Mouse (Mus musculus) embryonic facial prominence, embryonic 11.5 days (tissue): Measurements from ENCODE around the gene Kif28. TPM values are rescaled to one million over a fixed set of nuclear protein-coding genes. Genes with fewer than 3 reads are reported as not detected.

Experiments
- ATAC-seq: fragments of 200-750 bp; cut with Nextera tagmentation; replicated peaks from 2 replicates; pipeline ENCODE4 v1.8.0; 2017; ENCODE audit warnings: low read depth; ENCODE audit not compliant: insufficient number of reproducible peaks, low FRiP score, low TSS enrichment
- DNase-seq: peaks from one replicate; pipeline ENCODE4 v3.0.0-alpha.2; 2015; ENCODE audit warnings: low spot score
- H3K27ac ChIP-seq: fragments of 300-500 bp; sonication (generic); replicated peaks from 2 replicates; pipeline ENCODE4 v1.5.1; 2014; ENCODE audit warnings: mild to moderate bottlenecking, low read depth, low read length, control low read depth
- H3K27me3 ChIP-seq: fragments of 300-500 bp; sonication (generic); 2 replicates; pipeline ENCODE4 v1.6.1; 2014; ENCODE audit warnings: mild to moderate bottlenecking, low read length, moderate library complexity, mixed read lengths; ENCODE audit not compliant: control insufficient read depth, insufficient read depth
- H3K36me3 ChIP-seq: fragments of 300-500 bp; sonication (generic); replicated peaks from 2 replicates; pipeline ENCODE4 v1.6.1; 2014; ENCODE audit warnings: low read depth, mild to moderate bottlenecking, low read length, moderate library complexity, mixed read lengths; ENCODE audit not compliant: control insufficient read depth, insufficient read depth
- H3K4me1 ChIP-seq: fragments of 300-500 bp; sonication (generic); 2 replicates; pipeline ENCODE4 v1.6.1; 2014; ENCODE audit warnings: low read length, mixed read lengths; ENCODE audit not compliant: control insufficient read depth, insufficient read depth
- H3K4me2 ChIP-seq: fragments of 300-500 bp; sonication (generic); 2 replicates; pipeline ENCODE4 v1.6.1; 2014; ENCODE audit warnings: low read depth, mild to moderate bottlenecking, control low read depth, low read length, moderate library complexity
- H3K4me3 ChIP-seq: fragments of 300-500 bp; sonication (generic); 2 replicates; pipeline ENCODE4 v1.5.1; 2014; ENCODE audit warnings: low read depth, low read length, control low read depth
- H3K9ac ChIP-seq: fragments of 300-500 bp; sonication (generic); replicated peaks from 2 replicates; pipeline ENCODE4 v1.6.1; 2014; ENCODE audit warnings: mild to moderate bottlenecking, control low read depth, low read length
- H3K9me3 ChIP-seq: fragments of 300-500 bp; sonication (generic); replicated peaks from 2 replicates; pipeline ENCODE4 v1.6.1; 2016; ENCODE audit warnings: mild to moderate bottlenecking, low read length, inconsistent platforms, mixed read lengths; ENCODE audit not compliant: control insufficient read depth
- WGBS: fragments of 180-500 bp; shearing (Covaris S2); extraction: QIAGEN DNeasy Blood & Tissue Kit; methylation state at CpG from one replicate; pipeline ENCODE4 v1.1.7; 2014; 5-methylcytosine and 5-hydroxymethylcytosine counted together
- polyA plus RNA-seq: library from polyadenylated mRNA; unstranded; fragments of >200 nt; fragmentation: Nextera tagmentation; extraction: Ambion mirVana; gene quantifications from 2 replicates; pipeline ENCODE4 v1.2.1, GENCODE M21; 2014

Kif28 gene
- polyA plus RNA-seq, 1 experiment from 2014 or later: not detected

DNA sequence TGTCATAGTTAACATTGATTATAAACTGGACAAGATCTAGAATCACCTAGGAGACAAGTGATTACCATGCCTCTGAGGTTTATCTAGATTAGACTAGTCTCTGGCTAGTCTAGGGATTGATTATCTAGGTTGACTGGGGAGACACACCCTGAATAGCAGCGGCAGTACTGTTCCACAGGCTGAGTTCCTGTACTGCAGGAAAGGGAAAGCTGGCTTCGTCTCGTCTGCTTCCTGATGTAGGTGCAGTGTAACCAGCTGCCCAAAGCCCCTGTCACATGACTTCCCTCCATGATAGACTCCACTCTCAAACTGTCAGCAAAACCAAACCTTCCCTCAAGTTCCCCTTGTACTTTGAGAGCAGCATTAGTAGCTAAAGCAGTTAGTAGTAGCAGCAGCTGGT lies 40.9 kb downstream of the Kif28 start:
- Histone ChIP-seq H3K9me3 (no peaks in the 10 kb centered on the region), H3K4me1 (no peaks in the 10 kb centered on the region), H3K4me2 (no peak overlapping the region), H3K9ac (no peak overlapping the region), H3K27ac (no peak overlapping the region), H3K27me3 (no peaks in the 10 kb centered on the region), H3K4me3 (no peak overlapping the region), H3K36me3 (no peaks in the 10 kb centered on the region)
- ATAC-seq (no peak), DNase-seq (no peak)
- WGBS: 80% methylated on average over 3 of the region's 3 CpGs

- 75% methylated on average over 6 of the region's 6 CpGs for WGBS
- ATAC-seq (no peak), DNase-seq (no peak)
- Histone ChIP-seq H3K27me3 (no peaks in the 10 kb centered on the region), H3K27ac (no peak overlapping the region), H3K4me3 (no peak overlapping the region), H3K4me2 (no peak overlapping the region), H3K9me3 (no peaks in the 10 kb centered on the region), H3K36me3 (no peaks in the 10 kb centered on the region; the same call in 1 of the 2 replicates), H3K9ac (no peak overlapping the region), H3K4me1 (no peaks in the 10 kb centered on the region)
Observed at GRCm38 (mm10) chr1:179689479-179689878, 55.6 kb downstream of the Kif28 start.

- Histone ChIP-seq H3K27me3 (no peaks in the 10 kb centered on the region), H3K4me3 (no peak overlapping the region), H3K27ac (no peak overlapping the region), H3K36me3 (peaks cover 1% of the 10 kb centered on the region; the same call in 1 of the 2 replicates), H3K9me3 (no peaks in the 10 kb centered on the region), H3K4me2 (no peak overlapping the region), H3K9ac (no peak overlapping the region), H3K4me1 (no peaks in the 10 kb centered on the region)
- WGBS: 90% methylated on average over 5 of the region's 5 CpGs
- DNase-seq (no peak), ATAC-seq (no peak)
Observed at GRCm38 (mm10) chr1:179688914-179689313, 56.2 kb downstream of the Kif28 start.

- H3K4me2 ChIP-seq: no peak overlapping the region
- WGBS: 90% methylated on average over 6 of the region's 6 CpGs
- peaks cover 2% of the 10 kb centered on the region; the same call in 1 of the 2 replicates for H3K36me3 ChIP-seq
- DNase-seq: no peak
- H3K27ac ChIP-seq: no peak overlapping the region
- H3K9me3 ChIP-seq: no peaks in the 10 kb centered on the region
- no peak for ATAC-seq
- no peak overlapping the region for H3K9ac ChIP-seq
- no peaks in the 10 kb centered on the region for H3K4me1 ChIP-seq
- no peak overlapping the region for H3K4me3 ChIP-seq
- no peaks in the 10 kb centered on the region for H3K27me3 ChIP-seq
Observed at GRCm38 (mm10) chr1:179688415-179688814, 56.7 kb downstream of the Kif28 start.

DNA sequence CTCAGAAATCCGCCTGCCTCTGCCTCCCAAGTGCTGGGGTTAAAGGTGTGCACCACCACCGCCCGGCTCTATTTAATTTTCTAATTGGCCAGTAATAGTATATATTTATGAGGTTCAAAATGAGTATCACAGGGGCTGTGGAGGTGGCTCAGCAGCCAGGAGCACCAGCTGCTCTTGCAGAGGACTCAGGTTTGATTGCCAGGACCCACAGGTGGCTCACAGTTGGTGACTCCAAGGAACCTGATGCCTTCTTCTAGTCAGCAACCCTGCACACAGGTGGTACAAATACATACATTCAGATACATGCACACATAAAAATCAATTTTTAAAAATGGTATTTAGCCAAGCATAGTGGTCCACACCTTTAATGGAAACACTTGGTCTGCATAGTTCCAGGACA lies 57.1 kb downstream of the Kif28 start:
- no peaks in the 10 kb centered on the region for H3K4me1 ChIP-seq
- no peak overlapping the region for H3K4me3 ChIP-seq
- H3K9me3 ChIP-seq: no peaks in the 10 kb centered on the region
- H3K36me3 ChIP-seq: peaks cover 2% of the 10 kb centered on the region; the same call in 1 of the 2 replicates
- WGBS: 92% methylated on average over 3 of the region's 3 CpGs
- H3K27ac ChIP-seq: no peak overlapping the region
- H3K9ac ChIP-seq: no peak overlapping the region
- no peak overlapping the region for H3K4me2 ChIP-seq
- no peaks in the 10 kb centered on the region for H3K27me3 ChIP-seq
- ATAC-seq: no peak
- no peak for DNase-seq

- Histone ChIP-seq H3K27me3 (no peaks in the 10 kb centered on the region), H3K4me3 (no peak overlapping the region), H3K4me1 (no peaks in the 10 kb centered on the region), H3K9me3 (no peaks in the 10 kb centered on the region), H3K27ac (no peak overlapping the region), H3K4me2 (no peak overlapping the region), H3K36me3 (peaks cover 2% of the 10 kb centered on the region; the same call in 1 of the 2 replicates), H3K9ac (no peak overlapping the region)
- ATAC-seq (no peak), DNase-seq (no peak)
- WGBS: 86% methylated on average over 1 of the region's 1 CpGs
Observed at GRCm38 (mm10) chr1:179687305-179687704, 57.8 kb downstream of the Kif28 start.

DNA sequence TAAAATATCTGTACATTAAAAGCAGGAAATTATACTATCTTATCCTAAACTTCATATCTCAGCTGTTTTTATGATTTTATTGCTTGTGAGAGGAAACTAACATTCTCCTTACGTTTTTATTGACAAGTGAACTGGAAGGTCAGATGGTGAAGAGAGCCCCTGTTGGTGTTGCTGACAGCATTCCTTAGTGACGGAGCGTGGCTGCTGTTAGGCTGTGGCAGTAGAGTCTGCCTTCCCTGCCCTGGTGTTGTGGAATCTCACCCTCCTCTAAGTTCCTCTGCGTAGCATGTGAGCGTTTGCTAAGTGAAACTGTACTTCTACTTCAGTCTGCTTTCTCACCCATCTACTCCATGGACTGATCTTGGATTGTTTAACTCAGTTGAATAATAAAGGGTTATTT lies 58.3 kb downstream of the Kif28 start:
- 84% methylated on average over 5 of the region's 5 CpGs for WGBS
- H3K36me3 ChIP-seq: peaks cover 2% of the 10 kb centered on the region; the same call in 1 of the 2 replicates
- H3K4me2 ChIP-seq: no peak overlapping the region
- no peak overlapping the region for H3K9ac ChIP-seq
- no peaks in the 10 kb centered on the region for H3K27me3 ChIP-seq
- H3K9me3 ChIP-seq: no peaks in the 10 kb centered on the region
- no peak overlapping the region for H3K27ac ChIP-seq
- DNase-seq (no peak), ATAC-seq (no peak)
- no peaks in the 10 kb centered on the region for H3K4me1 ChIP-seq
- no peak overlapping the region for H3K4me3 ChIP-seq

DNA sequence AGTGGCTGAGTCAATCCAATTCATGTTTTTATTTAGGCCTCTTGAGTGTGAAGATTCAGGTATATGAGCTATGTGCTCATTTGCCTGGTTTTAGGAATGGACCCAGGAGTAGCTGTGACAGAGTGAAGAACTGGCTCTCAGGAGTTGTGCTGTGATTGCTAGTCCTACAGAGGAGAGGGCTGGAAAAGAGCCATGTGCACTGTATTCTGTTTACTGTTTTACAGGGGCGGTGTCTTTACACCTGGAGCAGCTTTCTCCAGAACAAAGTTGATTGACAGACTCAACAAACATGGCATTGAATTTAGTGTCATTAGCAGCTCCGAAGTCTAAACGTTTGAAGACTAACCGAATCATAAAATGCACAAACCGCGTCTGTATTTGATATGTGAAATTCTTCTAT lies 58.7 kb downstream of the Kif28 start:
- Histone ChIP-seq H3K4me1 (no peaks in the 10 kb centered on the region), H3K4me3 (no peak overlapping the region), H3K4me2 (no peak overlapping the region), H3K9ac (no peak overlapping the region), H3K27me3 (no peaks in the 10 kb centered on the region), H3K36me3 (peaks cover 2% of the 10 kb centered on the region; the same call in 1 of the 2 replicates), H3K27ac (no peak overlapping the region), H3K9me3 (no peaks in the 10 kb centered on the region)
- 95% methylated on average over 6 of the region's 6 CpGs for WGBS
- no peak for DNase-seq
- no peak for ATAC-seq
